22 mouse cellular contexts compared by ENCODE assay signal in genomic region chr6:135473146-135473545, GRCm38 (mm10).
"Had no signal": no experiment of that assay in that cellular context is flagged by ENCODE, and none has a peak within 500 bp of the region (broad histone marks: within the 10 kb centered on the region; RNA-seq: fewer than 3 reads in every experiment).

No protein-coding gene starts in this region.

- ATAC-seq: intestine, postnatal 0 days; liver, embryonic 12.5 days; midbrain, embryonic 15.5 days had no signal

- H3K4me1 ChIP-seq: liver, embryonic 12.5 days; liver, embryonic 15.5 days; lung, embryonic 15.5 days; midbrain, embryonic 12.5 days; midbrain, embryonic 15.5 days; neural tube, embryonic 12.5 days had no signal

- H3K36me3 ChIP-seq: limb, embryonic 10.5 days; limb, embryonic 13.5 days; liver, embryonic 12.5 days; liver, embryonic 15.5 days; lung, embryonic 15.5 days; midbrain, embryonic 12.5 days; midbrain, embryonic 15.5 days; neural tube, embryonic 12.5 days; neural tube, embryonic 15.5 days had no signal

- H3K4me3 ChIP-seq: limb, embryonic 10.5 days; limb, embryonic 13.5 days; liver, embryonic 12.5 days; liver, embryonic 15.5 days; lung, embryonic 15.5 days; midbrain, embryonic 12.5 days; midbrain, embryonic 15.5 days; neural tube, embryonic 12.5 days; neural tube, embryonic 15.5 days had no signal

- H3K9me3 ChIP-seq: limb, embryonic 10.5 days; limb, embryonic 13.5 days; liver, embryonic 12.5 days; liver, embryonic 15.5 days; lung, embryonic 15.5 days; midbrain, embryonic 12.5 days; midbrain, embryonic 15.5 days; neural tube, embryonic 12.5 days; neural tube, embryonic 15.5 days had no signal

- H3K9ac ChIP-seq: limb, embryonic 13.5 days; liver, embryonic 12.5 days; liver, embryonic 15.5 days; lung, embryonic 15.5 days; midbrain, embryonic 12.5 days; midbrain, embryonic 15.5 days; neural tube, embryonic 12.5 days; neural tube, embryonic 15.5 days had no signal

- H3K4me2 ChIP-seq: limb, embryonic 13.5 days; liver, embryonic 12.5 days; liver, embryonic 15.5 days; lung, embryonic 15.5 days; midbrain, embryonic 12.5 days; midbrain, embryonic 15.5 days; neural tube, embryonic 12.5 days; neural tube, embryonic 15.5 days had no signal

- H3K27me3 ChIP-seq: limb, embryonic 13.5 days; liver, embryonic 12.5 days; liver, embryonic 15.5 days; lung, embryonic 15.5 days; midbrain, embryonic 12.5 days; midbrain, embryonic 15.5 days; neural tube, embryonic 12.5 days; neural tube, embryonic 15.5 days had no signal

- DNase-seq: kidney, adult 2 months; kidney, postnatal 14 days; layer of hippocampus, postnatal 36 days; liver; lung, adult 18-20 months; lung, postnatal 10 days; lung, postnatal 36 days; right cerebral cortex, adult 18-20 months; right cerebral cortex, postnatal 14 days; right cerebral cortex, postnatal 4 days; thymus, postnatal 25 days had no signal

- H3K27ac ChIP-seq: limb, embryonic 10.5 days; limb, embryonic 13.5 days; liver, embryonic 12.5 days; liver, embryonic 15.5 days; lung, embryonic 15.5 days; midbrain, embryonic 12.5 days; midbrain, embryonic 15.5 days; neural tube, embryonic 12.5 days; neural tube, embryonic 15.5 days; stomach, postnatal 0 days had no signal
